Mouse (Mus musculus) embryonic facial prominence, embryonic 10.5 days (tissue): ENCODE measurements around the gene Ccdc62. TPM values are rescaled to one million over a fixed set of nuclear protein-coding genes. Genes with fewer than 3 reads are reported as not detected.

Experiments
- DNase-seq: peaks from one replicate; pipeline ENCODE4 v3.0.0-alpha.2; 2017; ENCODE audit warnings: low spot score
- H3K27ac ChIP-seq: fragments of 300-500 bp; sonication (generic); replicated peaks from 2 replicates; pipeline ENCODE4 v1.5.1; 2016; ENCODE audit warnings: mild to moderate bottlenecking
- H3K27me3 ChIP-seq: fragments of 300-500 bp; sonication (generic); replicated peaks from 2 replicates; pipeline ENCODE4 v1.6.1; 2016; ENCODE audit warnings: low read depth, mild to moderate bottlenecking; ENCODE audit not compliant: poor library complexity, severe bottlenecking
- H3K36me3 ChIP-seq: fragments of 300-500 bp; sonication (generic); replicated peaks from 2 replicates; pipeline ENCODE4 v1.6.1; 2016; ENCODE audit warnings: mild to moderate bottlenecking, moderate library complexity
- H3K4me1 ChIP-seq: fragments of 300-500 bp; sonication (generic); 2 replicates; pipeline ENCODE4 v1.6.1; 2016
- H3K4me3 ChIP-seq: fragments of 300-500 bp; sonication (generic); 2 replicates; pipeline ENCODE4 v1.5.1; 2016; ENCODE audit warnings: mild to moderate bottlenecking, moderate library complexity
- H3K9me3 ChIP-seq: fragments of 300-500 bp; sonication (generic); 2 replicates; pipeline ENCODE4 v1.6.1; 2016; ENCODE audit warnings: mild to moderate bottlenecking
- WGBS: fragments of 180-500 bp; shearing (Covaris S2); methylation state at CpG from one replicate; pipeline ENCODE4 v1.1.7; 2016; 5-methylcytosine and 5-hydroxymethylcytosine counted together
- polyA plus RNA-seq: library from polyadenylated mRNA; unstranded; fragments of >200 nt; fragmentation: Nextera tagmentation; extraction: Ambion mirVana; gene quantifications from 2 replicates; pipeline ENCODE4 v1.2.1, GENCODE M21; 2016

Ccdc62 gene
- polyA plus RNA-seq, 1 experiment from 2014 or later = 5.9 TPM

DNA sequence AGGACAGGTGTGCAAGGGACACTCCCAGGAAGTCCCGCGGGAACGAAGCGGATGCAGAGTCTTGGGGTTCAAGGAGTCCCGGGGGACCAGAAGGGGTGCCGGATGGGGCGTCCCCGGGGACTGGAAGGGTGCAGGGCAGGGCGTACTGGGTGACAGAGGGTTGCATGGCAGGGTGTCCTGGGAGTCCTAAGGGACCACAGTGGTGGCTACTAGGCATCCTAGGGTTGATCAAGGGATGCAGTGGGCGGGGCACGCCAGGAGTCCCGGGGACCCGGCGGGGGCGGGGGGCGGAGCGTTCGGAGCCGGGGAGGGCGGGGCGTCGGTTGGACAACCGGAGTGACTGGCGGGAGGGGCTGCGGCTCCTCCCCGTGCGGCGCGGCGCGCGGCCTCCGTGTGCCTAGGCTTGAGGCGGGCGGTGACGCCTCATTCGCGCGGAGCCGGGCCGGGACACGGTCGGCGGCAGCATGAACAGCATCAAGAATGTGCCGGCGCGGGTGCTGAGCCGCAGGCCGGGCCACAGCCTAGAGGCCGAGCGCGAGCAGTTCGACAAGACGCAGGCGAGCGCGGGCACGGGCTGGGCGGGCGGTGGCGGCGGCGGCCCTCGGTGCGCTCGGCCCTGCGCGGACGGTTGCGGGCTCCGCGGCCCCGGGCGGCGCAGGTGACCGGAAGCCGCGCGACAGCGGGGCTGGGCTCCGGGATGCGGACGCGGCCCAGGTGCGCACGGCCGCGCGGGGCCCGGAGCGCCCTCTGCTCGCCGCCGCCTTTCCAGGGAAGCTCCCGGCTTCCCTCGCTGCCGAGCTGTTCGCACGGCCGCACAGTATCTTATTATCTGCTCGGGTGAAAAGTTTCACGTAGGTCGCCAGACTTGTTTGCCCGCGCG lies 43.1 kb downstream of the Ccdc62 start, which contains the start of gene Hip1r:
TSS of gene Hip1r (plus strand) at position 330 of the 880 bp plus-strand sequence.
- Histone ChIP-seq H3K9me3 (no peaks in the 10 kb centered on the region), H3K4me1 (peaks cover 41% of the 10 kb centered on the region), H3K27me3 (peaks cover 62% of the 10 kb centered on the region), H3K27ac (peak within 1 kb of the TSS; percentile 79), H3K36me3 (no peaks in the 10 kb centered on the region), H3K4me3 (peak within 1 kb of the TSS; percentile 76)
- 2% methylated on average over 106 of the region's 106 CpGs for WGBS
- peak; percentile 81 for DNase-seq

DNA sequence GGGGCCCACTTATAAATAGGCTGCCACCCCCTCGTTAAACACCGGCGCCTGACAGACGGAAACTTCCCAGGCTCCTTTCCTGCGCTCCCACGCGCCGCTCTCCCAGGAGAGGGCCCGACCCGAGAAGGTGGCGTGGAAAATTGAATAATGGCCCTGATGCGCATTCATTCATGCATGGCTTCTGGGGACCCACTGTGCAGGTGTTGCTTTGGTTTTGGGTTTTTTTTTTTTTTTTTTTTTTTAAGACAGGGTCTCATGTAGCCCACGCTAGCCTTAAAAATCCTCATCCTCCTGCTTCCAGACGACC lies 43.7 kb downstream of the Ccdc62 start:
- no peaks in the 10 kb centered on the region for H3K9me3 ChIP-seq
- H3K4me3 ChIP-seq = peak overlapping the region; percentile 76
- peaks cover 43% of the 10 kb centered on the region for H3K4me1 ChIP-seq
- no peak for DNase-seq
- H3K27ac ChIP-seq = peak overlapping the region; percentile 79; the same call in 1 of the 2 replicates
- peaks cover 62% of the 10 kb centered on the region for H3K27me3 ChIP-seq
- H3K36me3 ChIP-seq = no peaks in the 10 kb centered on the region
- under 1% methylated on average over 14 of the region's 14 CpGs for WGBS

DNA sequence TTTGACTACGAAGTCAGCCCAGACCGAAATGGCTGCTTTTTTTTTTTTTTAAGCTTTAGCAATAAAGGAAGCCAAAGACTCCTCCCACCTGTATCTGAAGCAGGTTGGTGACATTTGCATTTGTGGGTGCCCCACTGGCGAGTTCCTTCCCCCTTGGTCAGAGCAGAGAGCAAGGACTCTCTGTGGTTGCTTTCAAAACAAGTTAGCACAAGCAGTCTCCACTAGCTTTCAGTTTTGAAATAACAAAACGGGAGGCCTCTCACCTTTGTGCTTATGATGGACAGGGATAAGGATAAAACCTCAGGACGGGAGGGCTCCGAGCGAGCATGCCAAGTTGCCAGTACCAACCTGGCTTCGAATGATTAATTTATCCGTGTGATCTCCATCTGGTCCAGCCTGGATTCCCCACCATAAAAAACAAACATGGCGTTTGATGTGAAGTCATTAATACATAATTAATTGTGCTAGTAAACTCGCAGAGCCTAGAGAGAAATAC lies 44.2 kb downstream of the Ccdc62 start:
- Histone ChIP-seq H3K27ac (no peak overlapping the region), H3K4me1 (peaks cover 49% of the 10 kb centered on the region), H3K27me3 (peaks cover 62% of the 10 kb centered on the region), H3K9me3 (no peaks in the 10 kb centered on the region), H3K36me3 (no peaks in the 10 kb centered on the region), H3K4me3 (peak overlapping the region; percentile 76)
- WGBS = 42% methylated on average over 11 of the region's 11 CpGs
- DNase-seq = no peak

DNA sequence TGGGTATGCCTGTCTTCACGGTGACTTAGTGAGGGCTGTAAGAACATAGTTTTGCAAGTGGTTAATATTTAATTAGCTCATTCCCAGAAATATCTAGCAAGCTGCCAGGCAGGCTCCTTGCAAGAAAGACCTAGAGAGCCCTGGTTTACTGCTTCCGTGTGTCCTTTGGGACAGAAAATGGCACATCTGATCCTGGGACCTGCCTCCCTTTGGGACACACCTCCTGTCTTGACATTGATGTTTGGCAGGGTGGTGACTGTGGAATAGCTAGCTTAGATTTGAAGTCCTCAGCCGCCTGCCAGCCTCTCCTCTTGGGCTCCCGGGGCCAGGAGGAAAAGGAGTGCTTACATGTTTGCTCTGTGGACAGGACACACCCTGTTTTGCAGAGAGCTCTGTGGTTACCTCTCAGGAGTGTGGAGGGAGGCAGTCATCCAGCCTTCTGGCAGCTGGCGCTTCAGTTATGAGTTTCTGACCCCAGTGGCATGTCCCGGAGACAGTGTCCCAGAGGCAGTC lies 45.2 kb downstream of the Ccdc62 start:
- peaks cover 57% of the 10 kb centered on the region for H3K4me1 ChIP-seq

DNA sequence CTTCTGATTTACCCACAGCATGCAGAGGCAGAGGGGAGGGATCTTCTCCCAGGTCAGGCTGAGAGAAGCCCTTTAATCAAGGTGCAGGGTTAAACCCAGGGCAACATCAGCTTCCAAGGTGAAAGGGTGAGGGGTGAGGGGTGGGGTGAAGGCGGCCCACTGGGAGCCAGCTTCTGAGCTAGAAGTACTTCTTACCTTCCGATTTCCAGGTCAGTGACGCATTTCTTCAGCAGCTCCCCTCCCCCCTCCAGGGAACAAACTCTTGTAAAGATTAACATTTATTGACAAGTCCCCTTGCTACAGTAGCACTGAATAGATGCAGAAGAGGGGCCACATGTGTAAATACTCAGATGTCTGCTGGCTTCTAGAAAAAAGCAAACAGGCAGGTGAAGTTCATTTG lies 46.8 kb downstream of the Ccdc62 start:
- WGBS = 37% methylated on average over 3 of the region's 3 CpGs
- Histone ChIP-seq H3K27me3 (peaks cover 45% of the 10 kb centered on the region), H3K27ac (no peak overlapping the region; the same call in 1 of the 2 replicates), H3K4me3 (no peak overlapping the region), H3K9me3 (no peaks in the 10 kb centered on the region), H3K36me3 (no peaks in the 10 kb centered on the region), H3K4me1 (peaks cover 57% of the 10 kb centered on the region)
- DNase-seq = no peak

More for the DNA sequence above, 45.2 kb downstream of the Ccdc62 start:
- DNase-seq = no peak
- Histone ChIP-seq H3K9me3 (no peaks in the 10 kb centered on the region), H3K4me3 (no peak overlapping the region), H3K27me3 (peaks cover 58% of the 10 kb centered on the region), H3K27ac (no peak overlapping the region), H3K36me3 (no peaks in the 10 kb centered on the region)
- WGBS = 77% methylated on average over 6 of the region's 6 CpGs

DNA sequence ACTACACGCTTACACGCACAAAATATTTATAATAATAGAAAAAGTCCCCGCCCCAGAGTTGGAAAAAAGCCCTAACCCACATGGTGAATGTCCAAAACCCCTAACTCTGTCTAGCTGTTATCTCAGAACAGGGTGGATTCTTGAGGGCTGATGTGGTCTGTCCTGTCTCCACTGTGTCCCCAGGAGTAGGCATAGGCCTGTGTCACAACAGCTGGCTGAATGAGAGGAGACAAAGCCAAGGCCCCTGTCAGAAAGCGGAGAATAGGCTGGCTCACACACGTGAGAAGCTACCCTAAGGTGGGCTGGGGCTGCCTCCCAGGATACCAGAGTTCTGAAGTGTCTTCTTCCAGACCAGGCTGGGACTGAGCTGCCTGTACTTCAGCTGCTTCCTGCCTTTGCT lies 47.7 kb downstream of the Ccdc62 start:
- whole genome bisulfite sequencing = 83% methylated on average over 5 of the region's 5 CpGs
- Histone ChIP-seq H3K4me1 (peaks cover 59% of the 10 kb centered on the region), H3K36me3 (no peaks in the 10 kb centered on the region)

DNA sequence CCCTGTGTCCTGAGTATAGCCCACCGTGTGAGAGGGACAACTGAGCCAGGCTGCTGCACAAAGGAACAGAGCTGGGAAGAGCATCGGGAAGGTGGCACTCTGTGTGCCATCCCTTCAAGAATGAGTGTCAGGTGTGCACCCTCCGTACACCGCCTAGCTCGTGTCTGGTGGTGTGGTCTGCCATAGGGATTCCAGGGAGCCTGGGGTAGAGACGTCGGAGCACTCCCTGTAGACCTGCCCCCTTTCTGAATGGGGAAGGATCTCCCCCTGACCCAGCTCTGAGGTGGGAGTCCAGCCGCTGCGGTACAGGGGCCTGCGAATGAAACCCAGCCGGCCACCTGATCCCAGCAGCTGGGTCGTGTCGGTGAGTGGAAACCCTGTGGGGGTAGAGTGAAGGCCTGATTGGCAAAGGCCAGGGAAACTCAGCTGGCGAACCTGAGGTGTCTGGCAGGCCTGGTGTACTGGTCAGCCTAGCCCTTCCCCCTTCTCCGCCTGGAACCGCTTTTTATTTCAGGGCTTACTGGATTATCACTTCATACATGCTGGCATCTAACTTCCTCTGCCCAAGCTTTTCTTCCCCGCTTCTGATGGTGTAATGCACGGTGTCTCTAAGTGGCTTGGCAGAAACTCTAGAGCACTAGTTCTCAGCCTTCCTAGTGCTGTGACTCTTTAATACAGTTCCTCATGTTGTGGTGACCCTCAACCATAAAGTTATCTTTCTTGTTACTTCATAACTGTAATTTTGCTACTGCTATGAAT lies 48.9 kb downstream of the Ccdc62 start:
- Histone ChIP-seq H3K36me3 (no peaks in the 10 kb centered on the region), H3K27ac (peak overlapping the region; percentile 48), H3K9me3 (no peaks in the 10 kb centered on the region), H3K27me3 (peaks cover 30% of the 10 kb centered on the region), H3K4me3 (no peak overlapping the region), H3K4me1 (peaks cover 53% of the 10 kb centered on the region)
- DNase-seq = no peak
- 79% methylated on average over 18 of the region's 18 CpGs for WGBS

More for the DNA sequence above, 47.7 kb downstream of the Ccdc62 start:
- no peak for DNase-seq
- H3K27ac ChIP-seq = no peak overlapping the region
- no peak overlapping the region for H3K4me3 ChIP-seq
- H3K27me3 ChIP-seq = peaks cover 37% of the 10 kb centered on the region
- H3K9me3 ChIP-seq = no peaks in the 10 kb centered on the region

DNA sequence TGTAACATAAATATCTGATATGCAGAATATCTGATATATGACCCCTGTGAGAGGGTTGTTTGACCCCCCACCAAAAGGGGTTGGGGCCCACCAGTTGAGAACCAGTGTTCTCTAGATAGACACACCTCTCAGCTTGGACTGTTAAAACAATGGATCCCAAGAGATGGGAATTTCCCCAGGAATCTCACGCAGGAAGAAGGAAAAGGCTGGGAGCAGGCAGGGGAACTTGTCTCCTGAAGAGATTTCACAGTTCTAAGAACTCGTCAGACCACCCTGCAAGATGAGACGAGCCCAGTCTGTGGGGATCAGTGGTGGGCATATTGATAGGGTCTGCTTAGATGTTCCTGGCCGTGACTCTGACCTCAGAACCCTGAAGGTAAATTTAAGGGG lies 49.5 kb downstream of the Ccdc62 start:
- H3K36me3 ChIP-seq = no peaks in the 10 kb centered on the region
- no peak for DNase-seq
- peaks cover 49% of the 10 kb centered on the region for H3K4me1 ChIP-seq
- H3K9me3 ChIP-seq = no peaks in the 10 kb centered on the region
- 59% methylated on average over 4 of the region's 4 CpGs for WGBS
- no peak overlapping the region for H3K4me3 ChIP-seq
- no peak overlapping the region for H3K27ac ChIP-seq
- peaks cover 25% of the 10 kb centered on the region for H3K27me3 ChIP-seq

DNA sequence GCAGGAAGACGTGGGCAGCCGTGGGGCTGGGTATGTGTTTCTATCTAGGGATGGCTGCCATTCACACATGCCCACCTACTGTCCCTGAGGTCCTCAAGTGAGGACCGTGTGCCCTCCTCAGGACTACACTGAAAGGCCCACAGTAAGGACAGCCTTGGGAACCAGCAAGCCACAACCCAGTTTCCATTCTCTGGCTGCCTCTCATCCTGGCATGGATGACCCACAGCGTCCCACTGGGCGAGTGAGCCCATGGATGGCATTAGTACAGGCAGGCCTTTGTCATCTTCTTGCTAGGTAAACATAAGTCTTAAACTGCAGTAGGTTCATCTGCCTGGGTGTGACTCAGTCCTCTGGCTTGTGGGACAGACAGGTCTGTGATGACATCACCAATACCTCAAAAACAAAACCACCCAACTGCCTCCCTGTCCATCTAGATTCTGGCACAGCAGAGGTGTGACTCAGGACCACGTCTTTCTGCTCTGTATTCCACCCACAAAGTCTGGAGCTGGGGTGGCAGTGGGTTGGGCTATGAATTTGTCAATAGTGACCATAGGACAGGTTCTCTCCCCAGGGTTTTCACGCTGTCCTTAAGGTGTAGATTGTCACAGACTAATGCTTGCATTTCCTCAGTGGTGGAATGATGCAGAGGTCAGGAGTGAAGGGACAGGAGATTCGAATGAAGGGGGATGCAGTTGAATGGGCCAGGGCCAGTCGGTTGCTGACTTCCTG lies 50.2 kb downstream of the Ccdc62 start:
- Histone ChIP-seq H3K4me1 (peaks cover 52% of the 10 kb centered on the region), H3K9me3 (no peaks in the 10 kb centered on the region), H3K36me3 (no peaks in the 10 kb centered on the region), H3K27me3 (peaks cover 18% of the 10 kb centered on the region), H3K4me3 (no peak overlapping the region), H3K27ac (no peak overlapping the region)
- DNase-seq = no peak
- 84% methylated on average over 9 of the region's 9 CpGs for WGBS

DNA sequence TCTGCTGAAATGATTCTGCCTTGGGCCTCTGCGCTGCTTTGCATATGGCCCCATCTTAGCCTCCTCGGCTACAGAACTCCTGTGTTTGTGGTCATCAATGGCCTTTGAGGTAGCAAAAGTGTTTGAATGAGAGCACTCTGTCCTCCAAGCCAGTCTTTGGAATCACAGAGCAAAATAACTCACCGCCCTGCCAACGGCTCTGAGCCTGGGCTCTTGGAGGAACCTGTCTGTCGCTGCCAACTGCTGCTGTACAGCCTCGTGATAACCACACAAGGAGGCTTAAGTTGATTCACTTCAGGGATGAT lies 50.7 kb downstream of the Ccdc62 start:
- H3K27ac ChIP-seq = no peak overlapping the region
- H3K4me3 ChIP-seq = no peak overlapping the region
- peaks cover 12% of the 10 kb centered on the region; the same call in 1 of the 2 replicates for H3K27me3 ChIP-seq
- 81% methylated on average over 6 of the region's 6 CpGs for WGBS
- H3K9me3 ChIP-seq = no peaks in the 10 kb centered on the region
- H3K36me3 ChIP-seq = no peaks in the 10 kb centered on the region
- H3K4me1 ChIP-seq = peaks cover 48% of the 10 kb centered on the region
- no peak for DNase-seq

DNA sequence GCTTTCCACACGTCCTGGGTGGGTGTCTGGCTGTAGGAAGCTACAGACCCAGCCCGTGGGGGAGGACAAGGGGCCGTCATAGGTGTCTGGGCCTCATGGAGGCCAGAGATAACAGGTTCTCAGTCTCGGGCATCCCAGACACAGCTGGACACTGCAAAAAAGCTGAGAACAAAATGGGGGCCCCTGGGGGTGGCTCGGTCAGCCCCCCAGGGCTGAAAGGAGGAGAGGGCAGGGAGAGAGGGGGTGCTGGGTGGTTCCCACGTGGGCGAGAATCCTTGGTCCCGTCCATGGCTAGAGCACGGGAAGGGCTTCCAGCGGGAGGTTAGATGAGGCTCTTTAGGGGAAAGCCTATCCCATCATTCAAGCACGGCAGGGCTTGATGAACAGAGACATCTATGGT lies 52.4 kb downstream of the Ccdc62 start:
- no peak overlapping the region for H3K27ac ChIP-seq
- DNase-seq = no peak

DNA sequence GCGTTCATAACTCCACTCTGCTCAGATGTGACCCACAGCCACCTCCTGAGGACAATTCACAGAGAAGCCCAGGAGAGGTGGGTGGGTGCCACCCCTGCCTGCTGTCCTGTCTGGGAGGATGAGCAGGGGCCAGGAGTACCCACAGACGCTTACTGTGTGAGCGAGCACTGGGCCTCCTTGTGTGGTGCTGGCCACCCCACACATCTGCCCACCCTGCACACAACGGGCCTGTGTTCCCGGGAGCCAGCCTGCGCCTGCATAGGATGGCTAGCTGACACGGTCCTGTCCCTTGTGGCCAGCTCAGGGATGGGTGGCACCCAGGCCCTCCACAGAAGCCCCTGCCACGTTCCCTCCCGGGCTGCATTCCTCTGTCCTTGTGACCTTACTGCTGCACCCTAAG lies 55.0 kb downstream of the Ccdc62 start:
- no peak overlapping the region; the same call in 1 of the 2 replicates for H3K27ac ChIP-seq
- H3K9me3 ChIP-seq = no peaks in the 10 kb centered on the region
- DNase-seq = no peak
- WGBS = 79% methylated on average over 9 of the region's 9 CpGs
- H3K27me3 ChIP-seq = no peaks in the 10 kb centered on the region
- H3K36me3 ChIP-seq = no peaks in the 10 kb centered on the region; the same call in 1 of the 2 replicates
- H3K4me3 ChIP-seq = no peak overlapping the region
- H3K4me1 ChIP-seq = peaks cover 44% of the 10 kb centered on the region

More for the DNA sequence above, 52.4 kb downstream of the Ccdc62 start:
- no peaks in the 10 kb centered on the region for H3K36me3 ChIP-seq
- 0 out of 2 replicates have a peak, but pooled peaks cover 4% of the 10 kb centered on the region for H3K27me3 ChIP-seq
- H3K4me1 ChIP-seq = peaks cover 47% of the 10 kb centered on the region
- H3K9me3 ChIP-seq = no peaks in the 10 kb centered on the region
- 83% methylated on average over 11 of the region's 11 CpGs for WGBS
- H3K4me3 ChIP-seq = no peak overlapping the region
